Mouse (Mus musculus) ES-E14 (cell line): Measurements from ENCODE around the gene Dusp5.
"Not testable (repeated sequence)": the region's sequence is repeated elsewhere in the genome, so short reads cannot be mapped to it uniquely, and the experiment has no call there.

Experiments
- CHD2 ChIP-seq: IDR thresholded peaks from 2 replicates; pipeline ENCODE4 v1.6.1; 2014; ENCODE audit warnings: mild to moderate bottlenecking, low read depth, low read length, inconsistent platforms
- HCFC1 ChIP-seq: IDR thresholded peaks from 2 replicates; pipeline ENCODE4 v1.6.1; 2012; ENCODE audit warnings: low read length, inconsistent platforms, borderline replicate concordance; ENCODE audit not compliant: insufficient read depth
- MAFK ChIP-seq: IDR thresholded peaks from 2 replicates; pipeline ENCODE4 v1.6.1; 2014; ENCODE audit warnings: mild to moderate bottlenecking, low read depth, low read length, inconsistent platforms; ENCODE audit not compliant: insufficient read depth
- ZC3H11A ChIP-seq: IDR thresholded peaks from 2 replicates; pipeline ENCODE4 v1.6.1; 2012; ENCODE audit warnings: low read depth, mild to moderate bottlenecking, inconsistent platforms, low read length, borderline replicate concordance
- ZNF384 ChIP-seq: IDR thresholded peaks from 2 replicates; pipeline ENCODE4 v1.6.1; 2012; ENCODE audit warnings: low read depth, low read length, inconsistent platforms

DNA sequence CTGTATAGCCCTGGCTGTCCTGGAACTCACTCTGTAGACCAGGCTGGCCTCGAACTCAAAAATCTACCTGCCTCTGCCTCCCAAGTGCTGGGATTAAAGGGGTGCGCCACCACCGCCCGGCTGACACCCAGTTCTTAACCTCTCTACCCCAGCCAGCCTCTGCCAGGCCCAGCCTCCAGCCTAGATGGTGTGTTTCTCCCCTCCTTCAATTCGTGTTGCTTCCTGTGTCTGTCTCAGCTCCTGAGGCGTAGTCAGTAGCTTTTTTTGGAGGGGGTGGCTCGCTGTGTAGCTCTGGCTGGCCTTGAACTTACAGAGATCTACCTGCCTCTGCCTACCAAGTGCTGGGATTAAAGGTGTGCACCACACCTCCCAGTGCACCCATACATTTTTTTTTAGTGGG lies 27.7 kb upstream of the Dusp5 start:
- TF ChIP-seq CHD2, ZC3H11A, ZNF384, HCFC1, MAFK: not testable (repeated sequence)
